Mouse (Mus musculus) brain, adult 10 weeks (tissue): ENCODE results near the gene Gm17689. TPM values are rescaled to one million over a fixed set of nuclear protein-coding genes. Genes with fewer than 3 reads are reported as not detected.

Experiments used
- polyA plus RNA-seq: library from polyadenylated mRNA; stranded (reverse); fragments of 350-450 nt; fragmentation: Illumina TruSeq; extraction: RNeasy Lipid Tissue Mini Kit (QIAGEN cat#74804); gene quantifications from one replicate; pipeline ENCODE4 v1.2.3, GENCODE M21; 2015; ENCODE audit warnings: low read depth, low replicate concordance

The Gm17689 gene
- not detected for polyA plus RNA-seq

GRCm38 (mm10) chr9:36582535-36582934 is at the start of gene Gm17689:
Gene Gm17689 (minus strand): TSS chr9:36582635.

GRCm38 (mm10) chr9:36541863-36542262 is 40.6 kb downstream of the Gm17689 start, which contains the start of gene Gm5615:
Gene Gm5615 (minus strand): TSS chr9:36541963.

Other genes with a start within 250 kb of the Gm17689 start
- gene Gm7257, start 150.8 kb downstream of the Gm17689 start, polyA plus RNA-seq, result not detected
- not detected for gene Gm9513, start 107.0 kb downstream of the Gm17689 start, polyA plus RNA-seq
- not detected for gene Gm5615, start 40.7 kb downstream of the Gm17689 start, polyA plus RNA-seq
- not detected for gene A630095E13Rik, start 60.7 kb upstream of the Gm17689 start, polyA plus RNA-seq
- not detected for gene Acrv1, start 110.6 kb upstream of the Gm17689 start, polyA plus RNA-seq
- gene Chek1, start 144.4 kb upstream of the Gm17689 start, polyA plus RNA-seq, result 1.7 TPM
- 27.1 TPM for gene Stt3a, start 185.0 kb upstream of the Gm17689 start, polyA plus RNA-seq
- 125 TPM for gene Ei24, start 214.8 kb upstream of the Gm17689 start, polyA plus RNA-seq
- gene Fez1, start 239.2 kb upstream of the Gm17689 start, polyA plus RNA-seq, result 430 TPM